Mouse (Mus musculus): Measurements from ENCODE around the gene Tubgcp2.

- TF ChIP-seq CTCF (IDR thresholded peaks at IDR 0.05; ENCODE audit: borderline replicate concordance, insufficient read depth, low read depth, low read length): no peak
- no peak for TF ChIP-seq POLR2A (IDR thresholded peaks at IDR 0.05; ENCODE audit: borderline replicate concordance, insufficient read depth, low read length)
These were observed 69.3 kb downstream of the Tubgcp2 start for GRCm38 (mm10) chr7:139967175-139967574.
